Mouse (Mus musculus): ENCODE results near the gene Naa80.

GRCm38 (mm10) chr9:107570845-107571244, 7.8 kb upstream of the Naa80 start:
- TF ChIP-seq POLR2A (IDR thresholded peaks at IDR 0.05; ENCODE audit: low read depth, low read length), result peak; percentile 69; the same call in 1 of the 2 replicates
- no peak for TF ChIP-seq CTCF (IDR thresholded peaks at IDR 0.05; ENCODE audit: extremely low read depth, insufficient read length, insufficient replicate concordance, low read depth, low read length)

Measured in small intestine, adult 2 months (tissue).